Mouse (Mus musculus) midbrain, embryonic 15.5 days (tissue): ENCODE results near the gene Ihh. TPM values are rescaled to one million over a fixed set of nuclear protein-coding genes. Genes with fewer than 3 reads are reported as not detected.

Experiments used
- ATAC-seq: fragments of 200-750 bp; cut with Nextera tagmentation; replicated peaks from 2 replicates; pipeline ENCODE4 v1.8.0; 2017; ENCODE audit warnings: moderate TSS enrichment
- H3K27ac ChIP-seq: fragments of 300-500 bp; sonication (generic); 2 replicates; pipeline ENCODE4 v1.5.1; 2015; ENCODE audit warnings: mild to moderate bottlenecking, inconsistent platforms
- H3K27me3 ChIP-seq: fragments of 300-500 bp; sonication (generic); replicated peaks from 2 replicates; pipeline ENCODE4 v1.6.1; 2015; ENCODE audit warnings: inconsistent platforms
- H3K36me3 ChIP-seq: fragments of 300-500 bp; sonication (generic); replicated peaks from 2 replicates; pipeline ENCODE4 v1.6.1; 2015; ENCODE audit warnings: inconsistent platforms
- H3K4me1 ChIP-seq: fragments of 300-500 bp; sonication (generic); 2 replicates; pipeline ENCODE4 v1.6.1; 2015; ENCODE audit warnings: inconsistent platforms
- H3K4me2 ChIP-seq: fragments of 300-500 bp; sonication (generic); 2 replicates; pipeline ENCODE4 v1.6.1; 2015; ENCODE audit warnings: inconsistent platforms, mild to moderate bottlenecking, moderate library complexity
- H3K4me3 ChIP-seq: fragments of 300-500 bp; sonication (generic); 2 replicates; pipeline ENCODE4 v1.5.1; 2015; ENCODE audit warnings: mild to moderate bottlenecking, inconsistent platforms
- H3K9ac ChIP-seq: fragments of 300-500 bp; sonication (generic); 2 replicates; pipeline ENCODE4 v1.6.1; 2015; ENCODE audit warnings: mild to moderate bottlenecking, inconsistent platforms
- H3K9me3 ChIP-seq: fragments of 300-500 bp; sonication (generic); 2 replicates; pipeline ENCODE4 v1.6.1; 2016; ENCODE audit warnings: inconsistent platforms
- WGBS: fragments of 180-500 bp; shearing (Covaris S2); methylation state at CpG from one replicate; pipeline ENCODE4 v1.1.7; 2015; ENCODE audit warnings: mixed read lengths; 5-methylcytosine and 5-hydroxymethylcytosine counted together
- polyA plus RNA-seq: library from polyadenylated mRNA; unstranded; fragments of >200 nt; fragmentation: Nextera tagmentation; extraction: Ambion mirVana; gene quantifications from 2 replicates; pipeline ENCODE4 v1.2.1, GENCODE M21; 2015

Ihh gene
- polyA plus RNA-seq, 1 experiment from 2014 or later: 0.10 TPM

DNA sequence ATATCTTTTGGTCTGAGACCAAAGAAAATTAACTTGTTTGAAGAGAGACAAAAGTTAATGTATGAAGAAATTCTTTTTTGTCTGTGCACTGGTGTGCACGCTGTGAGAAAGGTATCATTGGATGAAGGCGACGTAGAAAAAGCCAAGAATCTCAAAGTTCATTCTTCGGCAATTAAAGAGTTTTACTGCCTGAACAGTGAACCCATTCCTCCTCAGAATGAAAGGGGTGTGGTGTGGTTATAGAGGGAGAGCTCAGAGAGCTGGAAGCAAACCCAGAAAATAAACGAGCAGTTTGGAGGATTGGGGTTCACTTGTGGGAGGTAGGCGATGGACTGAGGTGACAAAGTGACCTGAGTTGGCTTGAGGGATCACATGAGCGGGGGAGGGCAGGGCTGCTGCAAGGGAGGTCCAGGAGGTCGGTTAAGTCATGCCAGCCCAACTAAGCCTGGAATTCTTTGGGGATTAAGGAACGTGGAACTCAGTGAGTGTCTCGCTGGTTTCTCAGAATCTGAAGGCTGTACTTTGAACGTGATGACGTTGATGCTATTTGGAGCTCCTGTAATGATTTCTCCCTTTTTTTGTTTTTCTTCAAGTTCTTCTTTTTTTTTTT, 15.1 kb downstream of the Ihh start:
- Histone ChIP-seq H3K4me1 (no peaks in the 10 kb centered on the region), H3K4me2 (no peak overlapping the region), H3K27me3 (peaks cover 24% of the 10 kb centered on the region), H3K36me3 (no peaks in the 10 kb centered on the region), H3K4me3 (no peak overlapping the region), H3K27ac (no peak overlapping the region), H3K9me3 (no peaks in the 10 kb centered on the region), H3K9ac (no peak overlapping the region)
- WGBS: 38% methylated on average over 12 of the region's 12 CpGs
- ATAC-seq: no peak

DNA sequence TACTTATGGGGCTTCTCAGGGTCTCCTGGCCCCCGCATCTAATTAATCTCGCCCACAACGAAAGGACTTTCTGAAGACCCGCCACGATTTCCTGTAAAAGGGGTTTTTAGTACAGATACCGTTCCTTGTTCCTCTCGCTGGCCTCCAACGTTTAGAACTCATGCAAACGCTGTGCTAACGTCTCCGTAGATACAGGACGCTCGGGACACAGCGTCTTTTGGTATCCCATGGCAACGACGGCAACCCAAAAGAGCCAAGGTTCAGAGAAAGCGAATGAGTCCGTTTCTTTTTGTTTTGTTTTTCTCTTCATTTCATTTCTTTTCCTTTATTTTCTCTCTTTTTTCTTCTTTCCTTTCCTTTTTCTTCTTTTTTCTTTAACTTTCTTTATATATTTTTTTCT, 16.1 kb downstream of the Ihh start, which contains the start of gene Cfap65:
Gene Cfap65 (minus strand): TSS at position 198 of the 400 bp plus-strand sequence.
- peak; percentile 85 for ATAC-seq

DNA sequence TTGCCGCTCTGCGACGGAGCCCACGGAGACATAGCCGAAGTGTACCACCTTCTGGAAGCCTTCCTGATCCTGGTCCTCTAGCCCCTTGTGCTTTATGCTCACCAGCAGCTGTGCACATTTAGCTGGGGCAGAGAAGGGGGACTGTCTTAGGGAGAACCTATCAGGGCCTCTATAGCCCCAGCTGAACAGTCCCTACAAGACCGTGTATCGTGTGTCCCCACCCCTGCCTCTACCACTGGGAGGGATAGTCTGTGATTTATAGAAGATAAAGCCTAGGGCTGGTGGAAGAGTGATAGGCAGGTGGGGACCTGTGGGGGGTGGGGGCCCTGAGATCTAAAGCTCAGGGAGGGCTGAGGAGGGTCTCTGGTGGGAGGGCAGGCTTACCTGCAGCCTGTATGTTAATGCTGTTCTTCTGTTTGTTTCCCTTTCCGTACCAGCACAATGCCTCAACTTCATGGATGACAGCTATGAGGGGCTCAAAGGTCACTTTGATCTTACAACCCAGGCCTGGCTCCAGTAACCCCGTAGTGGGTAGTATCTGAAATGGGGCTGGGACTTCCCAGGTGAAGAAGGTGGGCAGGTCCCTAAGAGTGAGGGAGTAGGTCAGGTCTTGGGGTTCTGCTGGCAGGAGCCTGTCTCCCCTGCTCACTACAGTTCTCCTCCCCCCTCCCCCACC, 23.7 kb downstream of the Ihh start:
- no peaks in the 10 kb centered on the region for H3K4me1 ChIP-seq
- peaks cover 17% of the 10 kb centered on the region for H3K27me3 ChIP-seq
- H3K9me3 ChIP-seq: no peaks in the 10 kb centered on the region
- no peaks in the 10 kb centered on the region for H3K36me3 ChIP-seq
- ATAC-seq: no peak
- no peak overlapping the region for H3K4me2 ChIP-seq
- 86% methylated on average over 9 of the region's 9 CpGs for WGBS
- H3K4me3 ChIP-seq: no peak overlapping the region
- no peak overlapping the region for H3K9ac ChIP-seq
- H3K27ac ChIP-seq: no peak overlapping the region

More for the DNA sequence above, 16.1 kb downstream of the Ihh start, which contains the start of gene Cfap65:
- H3K36me3 ChIP-seq: no peaks in the 10 kb centered on the region
- H3K4me3 ChIP-seq: peak within 1 kb of the TSS; percentile 44
- H3K27ac ChIP-seq: no peak within 1 kb of the TSS
- no peaks in the 10 kb centered on the region for H3K9me3 ChIP-seq
- H3K9ac ChIP-seq: peak within 1 kb of the TSS; percentile 51
- peak within 1 kb of the TSS; percentile 68 for H3K4me2 ChIP-seq
- no peaks in the 10 kb centered on the region for H3K4me1 ChIP-seq
- WGBS: 2% methylated on average over 18 of the region's 18 CpGs
- H3K27me3 ChIP-seq: peaks cover 25% of the 10 kb centered on the region

DNA sequence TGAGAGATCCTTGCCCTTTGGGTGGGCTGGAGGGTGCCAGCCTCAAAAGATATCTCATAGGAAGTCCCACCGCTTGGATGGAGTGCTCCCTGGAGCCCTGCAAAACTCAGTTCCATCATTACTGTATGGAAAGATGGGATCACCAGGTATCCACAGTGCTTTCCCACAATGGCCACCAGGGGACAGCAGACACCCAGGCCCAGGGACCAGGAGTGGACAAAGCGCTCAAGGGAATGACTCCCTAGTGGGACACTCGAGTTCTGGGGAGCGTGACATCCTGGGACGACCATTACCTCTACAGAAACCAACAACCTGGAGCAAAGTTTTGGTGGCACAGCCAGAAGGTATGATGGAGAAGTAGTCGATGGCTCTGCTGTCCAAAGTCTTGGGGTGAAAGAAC, 24.8 kb downstream of the Ihh start:
- ATAC-seq: no peak
- Histone ChIP-seq H3K4me2 (no peak overlapping the region), H3K4me3 (no peak overlapping the region), H3K27me3 (peaks cover 10% of the 10 kb centered on the region; the same call in 1 of the 2 replicates), H3K36me3 (no peaks in the 10 kb centered on the region), H3K4me1 (no peaks in the 10 kb centered on the region), H3K9me3 (no peaks in the 10 kb centered on the region), H3K9ac (no peak overlapping the region), H3K27ac (no peak overlapping the region)
- 35% methylated on average over 6 of the region's 6 CpGs for WGBS

DNA sequence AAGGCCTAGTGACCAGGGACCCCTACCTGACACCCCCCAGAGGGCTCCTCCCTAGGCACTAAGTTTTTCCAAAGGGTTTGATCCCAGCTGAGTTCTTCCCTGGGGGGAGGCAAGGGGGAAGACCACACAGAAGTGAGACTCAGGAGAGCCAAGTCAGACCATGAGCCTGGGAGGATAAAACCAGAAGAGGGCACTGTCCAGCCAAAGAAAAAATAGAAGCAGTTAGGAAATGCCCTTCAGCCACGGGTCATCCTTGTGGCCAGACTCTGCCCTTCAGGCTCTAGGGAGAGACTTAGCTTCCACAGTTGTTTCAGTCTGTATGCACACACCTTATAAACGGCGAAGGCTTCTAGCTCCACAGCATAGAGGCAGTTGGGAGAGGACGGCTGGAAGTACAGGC, 27.0 kb downstream of the Ihh start:
- Histone ChIP-seq H3K4me3 (no peak overlapping the region), H3K27me3 (peaks cover 3% of the 10 kb centered on the region; the same call in 1 of the 2 replicates), H3K27ac (no peak overlapping the region), H3K36me3 (no peaks in the 10 kb centered on the region), H3K9me3 (no peaks in the 10 kb centered on the region), H3K4me2 (no peak overlapping the region), H3K4me1 (no peaks in the 10 kb centered on the region), H3K9ac (no peak overlapping the region)
- ATAC-seq: no peak
- 67% methylated on average over 4 of the region's 4 CpGs for WGBS

DNA sequence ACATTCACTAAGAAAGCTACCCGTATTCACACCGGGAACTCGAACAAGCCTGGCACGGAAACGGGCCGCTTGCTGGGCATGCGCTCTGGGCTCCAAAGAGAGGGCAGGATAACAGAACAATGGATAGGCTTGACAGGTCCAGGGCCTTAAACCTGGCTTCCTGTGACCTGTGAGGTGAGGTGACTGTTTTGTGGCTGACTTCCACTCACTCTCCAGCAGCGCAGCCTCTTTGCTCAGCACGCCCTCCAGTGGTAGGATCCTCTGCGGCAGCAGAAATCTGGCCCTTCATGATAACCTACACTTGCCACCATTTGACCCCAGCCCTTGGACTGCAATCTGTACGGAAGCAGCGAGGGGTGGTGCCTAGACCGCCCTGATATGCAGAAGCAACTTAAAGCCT, 35.8 kb downstream of the Ihh start:
- no peak for ATAC-seq
- 27% methylated on average over 13 of the region's 13 CpGs for WGBS

DNA sequence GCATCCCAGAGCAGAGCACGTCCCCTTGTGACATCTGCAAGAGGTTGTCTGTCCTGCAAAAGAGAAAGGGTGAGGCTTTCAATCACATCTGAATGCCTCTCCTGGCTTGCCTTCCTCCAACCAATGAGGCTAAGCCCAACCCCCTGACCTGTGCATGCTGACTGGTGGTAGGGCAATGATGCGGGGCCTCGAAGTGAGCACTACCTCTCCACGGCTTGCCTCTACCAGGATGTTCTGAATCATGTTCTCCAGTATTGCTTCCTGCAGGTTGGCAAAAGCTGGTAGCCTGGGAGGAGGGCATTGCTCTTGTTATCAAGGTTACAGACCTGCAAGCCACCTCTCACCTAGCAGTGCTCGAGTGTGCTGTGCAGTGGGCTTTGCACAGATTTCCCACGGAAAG, 49.3 kb downstream of the Ihh start:
- Histone ChIP-seq H3K36me3 (no peaks in the 10 kb centered on the region), H3K4me3 (no peak overlapping the region), H3K4me1 (peaks cover 14% of the 10 kb centered on the region), H3K4me2 (no peak overlapping the region), H3K9me3 (no peaks in the 10 kb centered on the region), H3K9ac (no peak overlapping the region), H3K27ac (no peak overlapping the region), H3K27me3 (peaks cover 65% of the 10 kb centered on the region)
- WGBS: 22% methylated on average over 6 of the region's 6 CpGs
- ATAC-seq: no peak

More for the DNA sequence above, 35.8 kb downstream of the Ihh start:
- no peaks in the 10 kb centered on the region for H3K4me1 ChIP-seq
- no peaks in the 10 kb centered on the region for H3K9me3 ChIP-seq
- H3K4me2 ChIP-seq: no peak overlapping the region
- H3K27me3 ChIP-seq: peaks cover 6% of the 10 kb centered on the region; the same call in 1 of the 2 replicates
- H3K36me3 ChIP-seq: no peaks in the 10 kb centered on the region
- no peak overlapping the region for H3K27ac ChIP-seq
- no peak overlapping the region for H3K9ac ChIP-seq
- H3K4me3 ChIP-seq: no peak overlapping the region

DNA sequence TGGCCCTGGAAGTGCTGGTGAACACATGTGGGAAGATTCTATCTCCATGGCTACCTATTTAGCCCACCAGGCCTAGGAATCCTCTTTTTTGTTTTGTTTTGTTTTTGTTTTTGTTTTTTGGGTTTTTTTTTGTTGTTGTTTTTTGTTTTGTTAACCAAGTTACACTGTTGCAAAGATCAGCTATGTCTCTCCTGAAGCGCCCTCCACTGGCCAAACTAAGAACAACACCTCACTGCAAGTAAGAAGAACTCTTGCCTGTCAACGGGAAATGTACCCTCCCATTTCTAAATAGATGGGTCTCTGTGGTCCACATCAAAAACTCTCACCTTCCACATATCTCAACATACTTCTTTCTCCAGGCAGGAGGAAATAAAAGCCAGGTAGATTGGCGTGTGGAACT, 49.8 kb downstream of the Ihh start:
- H3K36me3 ChIP-seq: no peaks in the 10 kb centered on the region
- peaks cover 14% of the 10 kb centered on the region for H3K4me1 ChIP-seq
- H3K9ac ChIP-seq: no peak overlapping the region
- H3K27ac ChIP-seq: no peak overlapping the region
- H3K4me2 ChIP-seq: no peak overlapping the region
- no peak for ATAC-seq
- H3K27me3 ChIP-seq: peaks cover 70% of the 10 kb centered on the region
- H3K4me3 ChIP-seq: no peak overlapping the region
- H3K9me3 ChIP-seq: no peaks in the 10 kb centered on the region
- 4% methylated on average over 3 of the region's 3 CpGs for WGBS

DNA sequence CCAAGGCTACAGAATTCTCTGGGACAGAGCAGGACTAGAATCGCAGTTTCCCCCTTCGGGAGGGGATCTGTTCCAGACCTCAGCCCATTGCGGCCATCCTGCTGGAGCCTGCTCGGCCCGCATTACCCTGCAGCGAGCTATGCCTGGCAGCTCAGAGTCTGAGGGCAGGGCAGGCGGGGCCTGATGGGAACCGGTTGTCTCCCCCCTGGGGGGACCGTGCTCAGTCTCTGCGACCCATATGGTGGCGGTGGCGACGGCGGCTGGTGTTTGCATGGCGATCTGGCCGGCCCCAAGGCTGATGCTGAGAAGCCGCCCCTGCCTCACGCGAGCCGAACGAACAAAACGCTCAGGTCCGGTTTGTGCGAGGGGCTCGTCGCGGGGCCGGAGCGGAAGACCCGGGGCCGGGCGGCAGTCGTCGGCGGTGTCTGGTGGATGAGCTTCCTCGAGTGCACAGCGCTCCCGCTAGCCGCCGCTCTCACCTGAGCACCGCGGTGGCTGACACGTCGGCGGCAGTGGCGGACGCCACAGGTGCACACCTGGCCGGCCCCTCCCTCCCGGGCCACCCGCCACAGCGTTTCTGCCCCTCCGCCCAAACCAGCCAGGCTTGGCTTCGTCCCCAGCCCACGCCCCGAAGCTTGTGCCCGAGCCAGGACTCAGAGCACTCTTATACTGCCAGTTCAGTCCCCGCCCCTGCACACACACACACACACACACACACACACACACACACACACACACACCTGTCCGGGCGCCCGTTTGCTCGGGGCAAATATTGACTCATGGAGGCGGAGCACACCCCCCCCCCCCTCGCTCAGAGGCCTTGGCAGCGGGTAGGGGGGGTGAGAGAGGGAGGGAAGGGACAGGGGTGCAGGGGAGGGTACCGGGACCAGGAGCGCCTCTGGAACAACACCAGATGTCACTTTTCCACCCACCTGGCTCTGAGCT, 50.9 kb downstream of the Ihh start:
- Histone ChIP-seq H3K4me1 (peaks cover 14% of the 10 kb centered on the region), H3K36me3 (no peaks in the 10 kb centered on the region), H3K27ac (no peak overlapping the region), H3K4me2 (peak overlapping the region; percentile 72), H3K4me3 (peak overlapping the region; percentile 36), H3K27me3 (peaks cover 77% of the 10 kb centered on the region), H3K9me3 (no peaks in the 10 kb centered on the region), H3K9ac (peak overlapping the region; percentile 31; the same call in 1 of the 2 replicates)
- under 1% methylated on average over 65 of the region's 66 CpGs for WGBS
- peak; percentile 46 for ATAC-seq

DNA sequence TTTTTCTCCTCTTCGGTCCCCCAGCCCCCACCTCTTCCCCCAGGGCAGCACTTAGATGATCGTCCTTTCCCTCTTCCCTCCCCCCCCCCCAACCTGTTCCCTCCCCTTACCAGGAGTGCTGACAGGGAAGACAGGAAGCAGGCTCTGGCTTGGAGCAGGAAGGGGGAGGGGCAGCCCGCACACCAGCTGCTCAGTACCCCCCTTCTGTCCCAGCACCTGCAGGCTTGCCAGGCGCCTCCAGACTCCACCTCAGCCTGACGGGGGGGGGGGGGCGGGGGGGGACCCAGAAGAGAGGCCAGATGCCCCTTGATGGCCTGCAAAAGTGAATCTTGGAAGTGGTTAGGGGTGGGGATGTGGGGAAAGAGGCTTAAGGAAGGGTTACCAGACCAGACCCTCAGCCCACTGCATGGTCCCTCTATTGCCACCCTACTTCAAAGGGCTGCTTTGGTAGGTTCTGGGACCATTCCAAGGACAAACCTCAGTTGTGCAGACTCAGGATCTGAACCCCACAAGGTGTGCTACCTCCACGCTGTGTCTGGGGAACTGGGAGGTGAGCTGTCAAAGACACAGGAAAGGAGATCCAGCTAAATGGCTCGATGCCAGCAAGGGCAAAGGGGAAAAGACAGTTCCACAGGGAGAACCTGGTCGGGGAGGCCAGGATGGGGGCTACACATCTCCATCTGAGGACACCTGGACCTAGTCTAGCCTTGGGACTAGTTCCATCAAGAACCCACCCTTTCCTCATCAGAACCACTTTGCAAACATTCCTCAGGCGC, 52.6 kb downstream of the Ihh start:
- 11% methylated on average over 7 of the region's 10 CpGs for WGBS
- Histone ChIP-seq H3K9me3 (no peaks in the 10 kb centered on the region), H3K27me3 (peaks cover 87% of the 10 kb centered on the region), H3K9ac (no peak overlapping the region), H3K4me1 (peaks cover 14% of the 10 kb centered on the region), H3K27ac (no peak overlapping the region), H3K4me2 (no peak overlapping the region), H3K36me3 (no peaks in the 10 kb centered on the region), H3K4me3 (no peak overlapping the region)
- no peak for ATAC-seq

DNA sequence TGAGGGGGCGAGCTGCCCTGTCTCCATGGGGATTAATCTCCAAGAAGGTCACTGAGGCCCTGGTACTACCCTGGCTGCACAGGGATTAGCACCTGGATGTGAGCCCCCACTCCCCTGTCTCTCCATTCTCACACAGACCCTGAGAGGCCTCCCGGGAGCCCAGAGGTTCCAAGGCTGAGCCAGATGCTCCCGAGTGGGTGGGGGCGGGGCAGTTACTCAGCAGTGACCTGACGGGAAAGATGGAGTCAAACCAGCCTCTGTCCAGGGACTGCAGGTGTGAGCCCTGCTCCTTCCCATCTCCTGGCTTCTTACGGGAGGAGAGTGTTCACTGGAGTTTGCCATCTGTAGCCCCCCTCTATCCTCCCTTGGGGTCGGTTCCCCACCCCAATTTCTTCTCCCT, 53.5 kb downstream of the Ihh start:
- H3K27ac ChIP-seq: no peak overlapping the region
- H3K4me2 ChIP-seq: no peak overlapping the region
- H3K4me1 ChIP-seq: peaks cover 19% of the 10 kb centered on the region
- no peak overlapping the region for H3K9ac ChIP-seq
- H3K36me3 ChIP-seq: no peaks in the 10 kb centered on the region
- H3K27me3 ChIP-seq: peaks cover 85% of the 10 kb centered on the region
- WGBS: 5% methylated on average over 7 of the region's 7 CpGs
- H3K9me3 ChIP-seq: no peaks in the 10 kb centered on the region
- no peak overlapping the region for H3K4me3 ChIP-seq
- ATAC-seq: no peak
